Mouse (Mus musculus): Measurements from ENCODE around the gene Col23a1. TPM values are rescaled to one million over a fixed set of nuclear protein-coding genes. Genes with fewer than 3 reads are reported as not detected.
"Not testable (repeated sequence)": the region's sequence is repeated elsewhere in the genome, so short reads cannot be mapped to it uniquely, and the experiment has no call there.

Gene Col23a1
- polyA plus RNA-seq, 1 experiment from 2014 or later: 10.7 TPM

DNA sequence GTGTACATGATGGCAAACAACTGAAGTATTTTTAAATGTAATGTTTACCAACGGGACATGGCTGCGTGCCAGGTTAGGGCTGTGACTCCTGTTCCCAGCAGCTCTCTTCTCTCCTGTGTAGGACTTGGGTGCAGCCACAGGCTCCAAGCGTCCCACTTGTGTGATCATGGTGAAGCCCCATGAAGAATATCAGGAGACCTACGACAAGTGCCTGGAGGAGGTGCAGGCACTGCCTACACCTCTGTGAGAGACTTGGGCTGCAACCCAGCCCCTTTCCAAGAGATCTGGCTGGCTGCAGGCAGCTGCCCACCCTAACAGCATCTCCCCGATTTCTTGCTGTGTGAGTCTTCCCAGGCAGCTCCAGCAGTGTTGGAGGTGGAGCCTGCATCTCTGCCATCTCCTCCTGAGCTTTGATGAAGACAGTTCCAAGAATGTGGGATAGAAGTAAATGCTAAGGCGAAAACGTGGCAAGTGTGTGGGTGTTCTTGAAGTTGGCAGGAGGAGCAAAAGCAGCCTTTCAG is 333.3 kb downstream of the Col23a1 start:
- DNase-seq (ENCODE audit: low spot score): no peak
- Histone ChIP-seq H3K4me1 (replicated peaks; ENCODE audit: control insufficient read depth, insufficient read depth, low read length) (peaks cover 7% of the 10 kb centered on the region), H3K27ac (no peak overlapping the region), H3K27me3 (ENCODE audit: control insufficient read depth, insufficient read depth, low read length) (no peaks in the 10 kb centered on the region), H3K36me3 (replicated peaks; ENCODE audit: control insufficient read depth, insufficient read depth) (peaks cover 63% of the 10 kb centered on the region), H3K9me3 (ENCODE audit: control insufficient read depth, low read length) (no peaks in the 10 kb centered on the region), H3K9ac (no peak overlapping the region), H3K4me2 (replicated peaks) (no peak overlapping the region), H3K4me3 (replicated peaks; ENCODE audit: low read length) (no peak overlapping the region)
- ATAC-seq (ENCODE audit: low FRiP score): no peak
- 89% methylated on average over 7 of the region's 7 CpGs for WGBS

DNA sequence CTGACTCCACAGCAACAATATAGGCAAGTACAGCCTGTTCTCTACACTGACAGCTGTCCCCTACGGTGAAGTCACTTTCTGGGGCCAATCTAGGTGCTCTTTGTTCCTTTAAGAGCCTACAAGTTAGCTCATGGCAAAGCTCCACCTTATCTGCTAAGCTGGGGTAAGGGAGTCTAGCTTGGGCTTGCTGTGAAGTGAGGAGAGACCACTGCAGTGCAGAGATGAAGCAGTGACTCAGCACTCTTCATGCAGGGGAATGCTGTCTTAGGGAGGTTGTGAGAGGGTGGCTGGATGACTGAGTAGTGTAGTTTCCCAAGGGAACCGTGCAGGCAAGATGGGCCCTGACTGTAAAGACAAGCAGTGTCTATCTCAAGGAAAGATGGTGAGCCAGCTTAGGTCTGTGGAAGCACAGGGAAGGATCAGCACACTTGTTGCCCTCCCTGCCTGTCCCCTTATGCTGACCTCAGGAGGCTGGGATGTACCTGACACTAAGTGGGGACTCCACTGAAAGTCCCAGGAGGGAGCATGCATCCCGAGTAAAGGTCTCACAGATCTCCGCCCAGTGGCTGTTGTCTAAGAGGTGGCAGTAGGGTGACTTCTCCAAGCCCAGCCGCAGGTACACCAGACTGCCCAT is 335.6 kb downstream of the Col23a1 start:
- Histone ChIP-seq H3K4me3 (replicated peaks; ENCODE audit: low read length) (no peak overlapping the region), H3K27ac (no peak overlapping the region), H3K4me1 (replicated peaks; ENCODE audit: control insufficient read depth, insufficient read depth, low read length) (peaks cover 4% of the 10 kb centered on the region), H3K36me3 (replicated peaks; ENCODE audit: control insufficient read depth, insufficient read depth) (peaks cover 79% of the 10 kb centered on the region), H3K4me2 (replicated peaks) (no peak overlapping the region), H3K27me3 (ENCODE audit: control insufficient read depth, insufficient read depth, low read length) (no peaks in the 10 kb centered on the region), H3K9me3 (ENCODE audit: control insufficient read depth, low read length) (no peaks in the 10 kb centered on the region), H3K9ac (no peak overlapping the region)
- 80% methylated on average over 5 of the region's 5 CpGs for WGBS
- no peak for DNase-seq (ENCODE audit: low spot score)
- no peak for ATAC-seq (ENCODE audit: low FRiP score)

DNA sequence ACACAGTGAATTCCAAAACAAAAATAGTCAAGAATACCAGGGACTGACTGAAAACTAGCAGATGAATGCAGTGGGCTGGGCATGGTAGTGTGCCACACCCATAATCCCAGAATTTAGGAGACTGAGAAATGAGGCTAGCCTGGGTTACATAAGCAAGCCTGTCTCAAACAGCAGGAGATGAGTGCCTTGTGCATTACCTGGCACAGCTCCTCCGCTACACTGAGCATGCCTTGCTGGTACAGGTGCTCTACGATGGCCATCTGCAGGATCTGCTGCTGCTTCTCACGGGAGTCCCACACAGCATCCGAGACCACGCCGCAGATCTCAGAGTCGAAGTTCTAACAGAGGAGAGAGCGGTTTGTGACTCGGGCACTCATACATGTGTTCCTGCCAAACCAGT is 337.7 kb downstream of the Col23a1 start:
- no peak overlapping the region for H3K4me3 ChIP-seq (replicated peaks; ENCODE audit: low read length)
- ATAC-seq (ENCODE audit: low FRiP score) (no peak), DNase-seq (ENCODE audit: low spot score) (no peak)
- H3K4me1 ChIP-seq (replicated peaks; ENCODE audit: control insufficient read depth, insufficient read depth, low read length): no peaks in the 10 kb centered on the region
- peaks cover 68% of the 10 kb centered on the region for H3K36me3 ChIP-seq (replicated peaks; ENCODE audit: control insufficient read depth, insufficient read depth)
- WGBS: 97% methylated on average over 9 of the region's 9 CpGs
- no peak overlapping the region for H3K27ac ChIP-seq
- no peaks in the 10 kb centered on the region for H3K9me3 ChIP-seq (ENCODE audit: control insufficient read depth, low read length)
- no peak overlapping the region for H3K4me2 ChIP-seq (replicated peaks)
- H3K27me3 ChIP-seq (ENCODE audit: control insufficient read depth, insufficient read depth, low read length): no peaks in the 10 kb centered on the region
- H3K9ac ChIP-seq: no peak overlapping the region

DNA sequence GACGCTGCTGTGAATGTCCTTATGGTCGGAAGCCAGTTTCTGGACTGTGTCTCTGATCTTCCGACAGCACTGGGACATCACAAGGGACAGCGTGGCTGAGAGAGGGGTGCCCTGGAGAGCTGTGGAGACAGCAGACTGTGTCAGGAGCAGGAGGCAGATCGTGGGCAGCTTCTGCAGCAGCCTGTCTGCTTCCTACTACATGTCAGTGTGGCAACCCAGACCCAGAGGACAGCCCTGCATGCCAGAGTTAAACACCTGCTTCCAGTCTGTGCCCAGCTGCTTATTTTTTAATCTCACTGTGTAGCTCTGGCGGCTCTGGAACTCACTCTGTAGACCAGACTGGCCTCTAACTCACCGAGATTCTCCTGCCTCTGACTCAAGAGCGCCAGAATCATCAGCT is 338.2 kb downstream of the Col23a1 start:
- peaks cover 63% of the 10 kb centered on the region for H3K36me3 ChIP-seq (replicated peaks; ENCODE audit: control insufficient read depth, insufficient read depth)
- H3K9me3 ChIP-seq (ENCODE audit: control insufficient read depth, low read length): no peaks in the 10 kb centered on the region
- no peak overlapping the region for H3K9ac ChIP-seq
- H3K4me2 ChIP-seq (replicated peaks): no peak overlapping the region
- ATAC-seq (ENCODE audit: low FRiP score) (no peak), DNase-seq (ENCODE audit: low spot score) (no peak)
- H3K4me1 ChIP-seq (replicated peaks; ENCODE audit: control insufficient read depth, insufficient read depth, low read length): no peaks in the 10 kb centered on the region
- 89% methylated on average over 8 of the region's 8 CpGs for whole genome bisulfite sequencing
- H3K27ac ChIP-seq: no peak overlapping the region
- no peaks in the 10 kb centered on the region for H3K27me3 ChIP-seq (ENCODE audit: control insufficient read depth, insufficient read depth, low read length)
- no peak overlapping the region for H3K4me3 ChIP-seq (replicated peaks; ENCODE audit: low read length)

DNA sequence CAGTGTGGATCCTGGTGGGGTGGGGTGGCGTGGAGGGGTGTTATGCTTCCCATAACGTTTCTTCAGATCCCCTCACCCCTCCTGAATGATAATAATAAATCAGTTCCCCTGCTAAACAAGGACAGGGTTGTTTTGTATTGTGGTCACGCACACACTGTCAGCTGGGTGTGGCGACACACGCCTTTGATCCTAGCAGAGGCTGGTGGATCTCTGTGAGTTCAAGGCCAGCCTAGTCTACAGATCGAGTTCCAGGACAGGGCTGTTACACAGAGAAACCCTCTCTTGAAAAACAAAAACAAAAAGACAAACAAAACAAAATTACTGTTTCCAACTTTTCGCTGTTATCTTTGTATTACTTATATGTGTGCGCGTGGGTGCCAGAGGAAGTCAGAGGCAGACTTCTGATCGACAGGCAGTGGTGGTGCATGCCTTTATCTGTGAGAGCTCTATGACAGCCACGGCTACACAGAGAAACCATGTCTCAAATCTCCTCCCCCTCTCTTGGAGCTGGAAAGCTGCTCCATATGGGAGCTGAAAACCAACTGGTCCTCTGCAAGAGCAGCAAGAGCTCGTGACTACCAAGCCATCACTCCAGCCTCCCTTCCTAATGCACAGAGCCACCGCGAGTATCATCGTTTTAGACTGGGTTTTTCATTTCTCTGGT is 340.1 kb downstream of the Col23a1 start:
- WGBS: 84% methylated on average over 15 of the region's 15 CpGs
- no peak overlapping the region for H3K27ac ChIP-seq
- DNase-seq (ENCODE audit: low spot score): no peak

DNA sequence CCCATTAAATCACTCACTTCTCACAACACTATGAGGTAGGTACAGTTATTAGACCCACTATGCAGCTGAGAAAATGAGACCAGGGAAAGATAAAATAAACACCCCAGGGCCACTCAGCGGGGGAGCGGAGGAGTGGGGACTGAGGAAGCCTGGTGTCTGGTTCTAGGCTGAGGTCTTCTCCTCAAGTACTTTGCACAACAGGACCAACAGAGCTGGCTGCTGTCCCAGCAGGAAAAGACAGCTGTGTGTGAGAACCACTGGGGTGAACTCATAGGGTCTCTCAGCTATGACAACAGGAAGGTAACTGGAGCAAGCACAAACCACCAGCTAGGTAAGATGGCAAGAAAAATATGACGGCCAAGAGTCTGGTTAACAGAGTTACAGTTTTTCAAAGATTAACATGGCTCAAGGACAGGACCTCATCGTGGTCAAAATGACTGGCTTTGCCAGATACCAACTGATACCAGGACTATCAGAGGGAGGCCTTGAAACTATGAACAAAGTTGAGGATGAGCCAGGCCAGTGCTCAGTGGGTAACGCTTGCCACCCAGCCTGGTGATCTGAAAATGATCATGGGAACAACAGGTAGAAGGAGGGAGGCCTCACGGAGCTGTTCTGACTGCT is 342.5 kb downstream of the Col23a1 start:
- Histone ChIP-seq H3K9ac (no peak overlapping the region), H3K4me3 (replicated peaks; ENCODE audit: low read length) (no peak overlapping the region), H3K36me3 (replicated peaks; ENCODE audit: control insufficient read depth, insufficient read depth) (peaks cover 24% of the 10 kb centered on the region), H3K27me3 (ENCODE audit: control insufficient read depth, insufficient read depth, low read length) (no peaks in the 10 kb centered on the region), H3K4me2 (replicated peaks) (no peak overlapping the region), H3K4me1 (replicated peaks; ENCODE audit: control insufficient read depth, insufficient read depth, low read length) (peaks cover 10% of the 10 kb centered on the region), H3K9me3 (ENCODE audit: control insufficient read depth, low read length) (no peaks in the 10 kb centered on the region), H3K27ac (no peak overlapping the region)
- ATAC-seq (ENCODE audit: low FRiP score) (no peak), DNase-seq (ENCODE audit: low spot score) (no peak)
- 89% methylated on average over 6 of the region's 6 CpGs for WGBS

More for the DNA sequence above, 340.1 kb downstream of the Col23a1 start:
- Histone ChIP-seq H3K36me3 (replicated peaks; ENCODE audit: control insufficient read depth, insufficient read depth) (peaks cover 46% of the 10 kb centered on the region), H3K9me3 (ENCODE audit: control insufficient read depth, low read length) (no peaks in the 10 kb centered on the region), H3K4me2 (replicated peaks) (no peak overlapping the region), H3K4me1 (replicated peaks; ENCODE audit: control insufficient read depth, insufficient read depth, low read length) (peaks cover 6% of the 10 kb centered on the region), H3K9ac (no peak overlapping the region), H3K4me3 (replicated peaks; ENCODE audit: low read length) (no peak overlapping the region), H3K27me3 (ENCODE audit: control insufficient read depth, insufficient read depth, low read length) (no peaks in the 10 kb centered on the region)
- ATAC-seq (ENCODE audit: low FRiP score): no peak

DNA sequence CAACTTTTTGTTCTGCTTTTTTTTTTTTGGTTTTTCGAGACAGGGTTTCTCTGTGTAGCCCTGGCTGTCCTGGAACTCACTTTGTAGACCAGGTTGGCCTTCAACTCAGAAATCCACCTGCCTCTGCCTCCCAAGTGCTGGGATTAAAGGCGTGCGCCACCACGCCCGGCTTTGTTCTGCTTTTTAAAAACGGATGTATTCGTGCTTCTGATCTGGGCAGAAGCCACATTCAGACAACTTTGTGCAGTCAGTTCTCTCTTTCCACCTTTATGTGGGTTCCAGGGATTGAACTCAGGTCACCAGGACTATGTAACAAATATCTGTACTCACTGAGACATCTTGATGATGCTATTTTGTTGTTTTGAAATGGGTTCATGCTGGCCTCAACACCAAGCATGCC is 343.5 kb downstream of the Col23a1 start:
- H3K4me1 ChIP-seq (replicated peaks; ENCODE audit: control insufficient read depth, insufficient read depth, low read length); ATAC-seq (ENCODE audit: low FRiP score); H3K9ac ChIP-seq; H3K4me2 ChIP-seq (replicated peaks); H3K27me3 ChIP-seq (ENCODE audit: control insufficient read depth, insufficient read depth, low read length); H3K4me3 ChIP-seq (replicated peaks; ENCODE audit: low read length); H3K9me3 ChIP-seq (ENCODE audit: control insufficient read depth, low read length); H3K27ac ChIP-seq; DNase-seq (ENCODE audit: low spot score): not testable (repeated sequence)
- peaks cover 14% of the 10 kb centered on the region for H3K36me3 ChIP-seq (replicated peaks; ENCODE audit: control insufficient read depth, insufficient read depth)
- WGBS: 97% methylated on average over 7 of the region's 7 CpGs

Other genes with a start within 250 kb of the Col23a1 start
- gene Olfr1375, start 241.8 kb upstream of the Col23a1 start, polyA plus RNA-seq (2014; fragmentation: Nextera tagmentation; extraction: Ambion mirVana): not detected in 2 replicates
- gene Zfp354a, start 230.7 kb upstream of the Col23a1 start, polyA plus RNA-seq (2014; fragmentation: Nextera tagmentation; extraction: Ambion mirVana): 12.4 and 16.7 TPM in 2 replicates
- gene Gm12569, start 69.4 kb upstream of the Col23a1 start, polyA plus RNA-seq (2014; fragmentation: Nextera tagmentation; extraction: Ambion mirVana): not detected in 2 replicates
- 132 and 144 TPM in 2 replicates for gene Clk4, start 28.2 kb upstream of the Col23a1 start, polyA plus RNA-seq (2014; fragmentation: Nextera tagmentation; extraction: Ambion mirVana)
- gene BC049762, start 26.9 kb upstream of the Col23a1 start, polyA plus RNA-seq (2014; fragmentation: Nextera tagmentation; extraction: Ambion mirVana): 0.25 and 0.54 TPM in 2 replicates

Measured in hindbrain, embryonic 14.5 days (tissue).